Mouse (Mus musculus): ENCODE measurements around the gene Nuak2. TPM values are rescaled to one million over a fixed set of nuclear protein-coding genes. Genes with fewer than 3 reads are reported as not detected.
"Not testable (repeated sequence)": the region's sequence is repeated elsewhere in the genome, so short reads cannot be mapped to it uniquely, and the experiment has no call there.

The Nuak2 gene
- total RNA-seq, 1 experiment, result 8.0 TPM

GRCm38 (mm10) chr1:132348401-132348800, 32.5 kb downstream of the Nuak2 start:
- no peak overlapping the region for H3K27ac ChIP-seq (ENCODE audit: insufficient read depth, low read depth, low read length, poor library complexity, severe bottlenecking)
- H3K9me3 ChIP-seq (ENCODE audit: control insufficient read depth, insufficient read depth, low read depth, low read length), result no peaks in the 10 kb centered on the region

GRCm38 (mm10) chr1:132349049-132349448, 33.1 kb downstream of the Nuak2 start:
- H3K27ac ChIP-seq (ENCODE audit: insufficient read depth, low read depth, low read length, poor library complexity, severe bottlenecking); in situ Hi-C loops (cut with MboI; ENCODE audit: low sequenced_read_pairs in 2 of 2, unreplicated experiment in 2 of 2); H3K4me3 ChIP-seq (ENCODE audit: insufficient read depth in 1 of 2, low read depth in 1 of 2, low read length in 2 of 2, poor library complexity in 1 of 2, severe bottlenecking in 1 of 2); H3K36me3 ChIP-seq (ENCODE audit: control insufficient read depth, insufficient read depth, low read length, poor library complexity, severe bottlenecking); H3K9ac ChIP-seq (ENCODE audit: insufficient read depth, low read depth, low read length, poor library complexity, severe bottlenecking); H3K4me1 ChIP-seq (ENCODE audit: control insufficient read depth in 2 of 2, insufficient read depth in 2 of 2, low read length in 2 of 2, poor library complexity in 1 of 2); H3K9me3 ChIP-seq (ENCODE audit: control insufficient read depth, insufficient read depth, low read depth, low read length); DNase-seq (ENCODE audit: low read depth, low spot score): not testable (repeated sequence)

More at GRCm38 (mm10) chr1:132348401-132348800, 32.5 kb downstream of the Nuak2 start:
- Histone ChIP-seq H3K36me3 (ENCODE audit: control insufficient read depth, insufficient read depth, low read length, poor library complexity, severe bottlenecking) (no peaks in the 10 kb centered on the region), H3K9ac (ENCODE audit: insufficient read depth, low read depth, low read length, poor library complexity, severe bottlenecking) (no peak overlapping the region), H3K4me3 (ENCODE audit: insufficient read depth in 1 of 2, low read depth in 1 of 2, low read length in 2 of 2, poor library complexity in 1 of 2, severe bottlenecking in 1 of 2) (no peak overlapping the region), H3K4me1 (ENCODE audit: control insufficient read depth in 2 of 2, insufficient read depth in 2 of 2, low read length in 2 of 2, poor library complexity in 1 of 2) (peaks cover 0 to 3% of the 10 kb centered on the region in 2 experiments; a peak in 1 of 4 replicates)
- no peak for TF ChIP-seq ZNF384 (IDR thresholded peaks at IDR 0.05; ENCODE audit: low read depth, low read length)
- TF ChIP-seq CHD2 (IDR thresholded peaks at IDR 0.05; ENCODE audit: low read depth, low read length), result no peak
- no peak for TF ChIP-seq ZC3H11A (IDR thresholded peaks at IDR 0.05; ENCODE audit: borderline replicate concordance, low read depth, low read length)
- no peak for TF ChIP-seq HCFC1 (IDR thresholded peaks at IDR 0.05; ENCODE audit: borderline replicate concordance, insufficient read depth, low read length)
- no peak for TF ChIP-seq MAFK (IDR thresholded peaks at IDR 0.05; ENCODE audit: insufficient read depth, low read depth, low read length)
- no peak for DNase-seq (ENCODE audit: low read depth, low spot score)
- in situ Hi-C loops (cut with MboI; ENCODE audit: low sequenced_read_pairs in 2 of 2, unreplicated experiment in 2 of 2), result no loop called here

- DNase-seq (ENCODE audit: low read depth, low spot score); H3K9me3 ChIP-seq (ENCODE audit: control insufficient read depth, insufficient read depth, low read depth, low read length); H3K36me3 ChIP-seq (ENCODE audit: control insufficient read depth, insufficient read depth, low read length, poor library complexity, severe bottlenecking); H3K9ac ChIP-seq (ENCODE audit: insufficient read depth, low read depth, low read length, poor library complexity, severe bottlenecking); H3K4me1 ChIP-seq (ENCODE audit: control insufficient read depth in 2 of 2, insufficient read depth in 2 of 2, low read length in 2 of 2, poor library complexity in 1 of 2); H3K4me3 ChIP-seq (ENCODE audit: insufficient read depth in 1 of 2, low read depth in 1 of 2, low read length in 2 of 2, poor library complexity in 1 of 2, severe bottlenecking in 1 of 2); H3K27ac ChIP-seq (ENCODE audit: insufficient read depth, low read depth, low read length, poor library complexity, severe bottlenecking); in situ Hi-C loops (cut with MboI; ENCODE audit: low sequenced_read_pairs in 2 of 2, unreplicated experiment in 2 of 2): not testable (repeated sequence)
These were observed 33.7 kb downstream of the Nuak2 start for GRCm38 (mm10) chr1:132349601-132350000.

GRCm38 (mm10) chr1:132351058-132351457, 35.1 kb downstream of the Nuak2 start:
- H3K36me3 ChIP-seq (ENCODE audit: control insufficient read depth, insufficient read depth, low read length, poor library complexity, severe bottlenecking), result no peaks in the 10 kb centered on the region
- no peak overlapping the region for H3K9ac ChIP-seq (ENCODE audit: insufficient read depth, low read depth, low read length, poor library complexity, severe bottlenecking)
- in situ Hi-C loops (cut with MboI; ENCODE audit: low sequenced_read_pairs in 2 of 2, unreplicated experiment in 2 of 2), result no loop called here
- TF ChIP-seq ZNF384 (IDR thresholded peaks at IDR 0.05; ENCODE audit: low read depth, low read length) (no peak), MAFK (IDR thresholded peaks at IDR 0.05; ENCODE audit: insufficient read depth, low read depth, low read length) (no peak), ZC3H11A (IDR thresholded peaks at IDR 0.05; ENCODE audit: borderline replicate concordance, low read depth, low read length) (no peak), HCFC1 (IDR thresholded peaks at IDR 0.05; ENCODE audit: borderline replicate concordance, insufficient read depth, low read length) (no peak), CHD2 (IDR thresholded peaks at IDR 0.05; ENCODE audit: low read depth, low read length) (no peak)
- no peak for DNase-seq (ENCODE audit: low read depth, low spot score)
- H3K4me3 ChIP-seq (ENCODE audit: insufficient read depth in 1 of 2, low read depth in 1 of 2, low read length in 2 of 2, poor library complexity in 1 of 2, severe bottlenecking in 1 of 2), result no peak overlapping the region
- H3K4me1 ChIP-seq (ENCODE audit: control insufficient read depth in 2 of 2, insufficient read depth in 2 of 2, low read length in 2 of 2, poor library complexity in 1 of 2), result peaks cover 2 to 3% of the 10 kb centered on the region in 2 experiments; a peak in 2 of 4 replicates
- no peaks in the 10 kb centered on the region for H3K9me3 ChIP-seq (ENCODE audit: control insufficient read depth, insufficient read depth, low read depth, low read length)
- H3K27ac ChIP-seq (ENCODE audit: insufficient read depth, low read depth, low read length, poor library complexity, severe bottlenecking), result no peak overlapping the region

GRCm38 (mm10) chr1:132353389-132353788, 37.5 kb downstream of the Nuak2 start:
- in situ Hi-C loops (cut with MboI; ENCODE audit: low sequenced_read_pairs in 2 of 2, unreplicated experiment in 2 of 2), result no loop called here
- H3K9ac ChIP-seq (ENCODE audit: insufficient read depth, low read depth, low read length, poor library complexity, severe bottlenecking), result no peak overlapping the region
- TF ChIP-seq MAFK (IDR thresholded peaks at IDR 0.05; ENCODE audit: insufficient read depth, low read depth, low read length) (no peak), CHD2 (IDR thresholded peaks at IDR 0.05; ENCODE audit: low read depth, low read length) (no peak), ZNF384 (IDR thresholded peaks at IDR 0.05; ENCODE audit: low read depth, low read length) (no peak), ZC3H11A (IDR thresholded peaks at IDR 0.05; ENCODE audit: borderline replicate concordance, low read depth, low read length) (no peak), HCFC1 (IDR thresholded peaks at IDR 0.05; ENCODE audit: borderline replicate concordance, insufficient read depth, low read length) (no peak)
- no peaks in the 10 kb centered on the region for H3K9me3 ChIP-seq (ENCODE audit: control insufficient read depth, insufficient read depth, low read depth, low read length)
- no peak for DNase-seq (ENCODE audit: low read depth, low spot score)
- H3K4me1 ChIP-seq (ENCODE audit: control insufficient read depth in 2 of 2, insufficient read depth in 2 of 2, low read length in 2 of 2, poor library complexity in 1 of 2), result peaks cover 2 to 7% of the 10 kb centered on the region in 2 experiments; a peak in 2 of 4 replicates
- no peak overlapping the region for H3K27ac ChIP-seq (ENCODE audit: insufficient read depth, low read depth, low read length, poor library complexity, severe bottlenecking)
- H3K4me3 ChIP-seq (ENCODE audit: insufficient read depth in 1 of 2, low read depth in 1 of 2, low read length in 2 of 2, poor library complexity in 1 of 2, severe bottlenecking in 1 of 2), result no peak overlapping the region
- no peaks in the 10 kb centered on the region for H3K36me3 ChIP-seq (ENCODE audit: control insufficient read depth, insufficient read depth, low read length, poor library complexity, severe bottlenecking)
